ENCODE assay signal across 8 mouse cellular contexts in genomic region chr3:75910257-75910656, GRCm38 (mm10). TPM values are rescaled to one million over a fixed set of nuclear protein-coding genes. Genes with fewer than 3 reads are reported as not detected.
DNase-seq lines count a peak whose midpoint lies in the region; ATAC-seq and TF ChIP-seq lines count a peak whose summit lies in the region.

No protein-coding gene starts in this region.

- no peak for DNase-seq in frontal cortex, postnatal 25 days (ENCODE audit: low spot score in 2 of 2)
- DNase-seq in c-Kit-positive CD71-negative TER-119-negative erythroid progenitor cells, embryonic 14.5 days (ENCODE audit: low read depth): peak; percentile 19
- DNase-seq in gonadal fat pad, adult 2 months (ENCODE audit: low read depth): peak; percentile 33
- DNase-seq in layer of hippocampus, adult 9-11 months: peak; percentile 34

- peaks cover 13% of the 10 kb centered on the region for H3K36me3 ChIP-seq in C2C12 (ENCODE audit: control insufficient read depth, insufficient read depth)
- H3K36me3 ChIP-seq in midbrain, embryonic 15.5 days (replicated peaks): no peaks in the 10 kb centered on the region

- no peak overlapping the region for H3K9ac ChIP-seq in midbrain, embryonic 15.5 days

- no peak overlapping the region for H3K4me2 ChIP-seq in midbrain, embryonic 15.5 days

- H3K79me2 ChIP-seq in C2C12 (ENCODE audit: control insufficient read depth, insufficient read depth): no peaks in the 10 kb centered on the region

- H3K27ac ChIP-seq in midbrain, embryonic 15.5 days: no peak overlapping the region

- peaks cover 2% of the 10 kb centered on the region for H3K79me3 ChIP-seq in C2C12 (ENCODE audit: low read depth)

- H3K27me3 ChIP-seq in C2C12 (ENCODE audit: control insufficient read depth, insufficient read depth, insufficient read length): no peaks in the 10 kb centered on the region
- H3K27me3 ChIP-seq in midbrain, embryonic 15.5 days (replicated peaks): no peaks in the 10 kb centered on the region

- ATAC-seq in frontal cortex, adult (ENCODE audit: low TSS enrichment): peak; percentile 97
- peak; percentile 71 for ATAC-seq in midbrain, embryonic 15.5 days (replicated peaks)
- no peak; the same call in 1 of the 2 replicates for ATAC-seq in monocyte, adult 5-6 weeks (replicated peaks; ENCODE audit: insufficient number of reproducible peaks, low FRiP score, low TSS enrichment, poor library complexity, severe bottlenecking)

- TF ChIP-seq CTCF in C2C12 (IDR thresholded peaks at IDR 0.05; ENCODE audit: control insufficient read depth, insufficient read depth, insufficient read length): peak; percentile 28

- 19% methylated on average over 4 of the region's 4 CpGs for WGBS in midbrain, embryonic 15.5 days

- H3ac ChIP-seq in C2C12 (ENCODE audit: control insufficient read depth, insufficient read length, low read depth): no peak overlapping the region

- no peaks in the 10 kb centered on the region for H3K9me3 ChIP-seq in midbrain, embryonic 15.5 days

- no peak overlapping the region for H3K4me3 ChIP-seq in C2C12 (ENCODE audit: insufficient read depth, poor library complexity, severe bottlenecking)
- H3K4me3 ChIP-seq in midbrain, embryonic 15.5 days: no peak overlapping the region

- no peaks in the 10 kb centered on the region for H3K4me1 ChIP-seq in midbrain, embryonic 15.5 days

TF ChIP-seq in C2C12, 6 proteins besides CTCF, POLR2A, EP300 and RAD21:
- TF ChIP-seq FOSL1 (IDR thresholded peaks at IDR 0.05; ENCODE audit: insufficient read depth, low read length, poor library complexity, severe bottlenecking) (no peak), MYOD1 (IDR thresholded peaks at IDR 0.05; ENCODE audit: control insufficient read depth, insufficient read length, low read depth) (no peak), MAX (IDR thresholded peaks at IDR 0.05) (no peak), USF1 (IDR thresholded peaks at IDR 0.05; ENCODE audit: low read depth) (no peak), CEBPB (IDR thresholded peaks at IDR 0.05; ENCODE audit: low read depth) (no peak), MYOG (IDR thresholded peaks at IDR 0.05; ENCODE audit: control insufficient read depth, extremely low read depth, insufficient read length) (no peak)

RNA-seq across cellular contexts. Expression of gene Golim4, which starts 46.5 kb away (rescaled TPM):
- 12.0 TPM for polyA plus RNA-seq in C2C12 (2012; fragmentation: generic; extraction: Trizol)
- 22.2 and 28.2 TPM in 2 replicates for polyA plus RNA-seq in gonadal fat pad, adult 2 months (2012; rRNA removed)
- polyA plus RNA-seq in midbrain, embryonic 15.5 days (2015; fragmentation: Nextera tagmentation; extraction: Ambion mirVana): 18.8 and 19.0 TPM in 2 replicates
- total RNA-seq in monocyte, adult 5-6 weeks (2017): 20.9 to 27.7 TPM (median 24.2 TPM) in 3 replicates

Comparison
In these comparisons a context has a peak if more than half of its experiments do, and no peak if none do; other contexts are left out.
1. DNase-seq: peak in c-Kit-positive CD71-negative TER-119-negative erythroid progenitor cells, embryonic 14.5 days (single experiment), gonadal fat pad, adult 2 months (single experiment) and layer of hippocampus, adult 9-11 months (single experiment); none in frontal cortex, postnatal 25 days (0 of 2).